Mouse (Mus musculus): ENCODE measurements at regions not wholly inside any gene's neighbourhood (a gene's known extent, or its start where the extent isn't known, plus 50 kb on each side); places are given as distances from the start of the nearest gene placed in this dataset.
A peak's percentile ranks its signal among the peaks of the same experiment; 100 is the strongest.

- Histone ChIP-seq H3K27me3 (replicated peaks; ENCODE audit: low read depth, poor library complexity, severe bottlenecking) (no peaks in the 10 kb centered on the region), H3K27ac (replicated peaks) (no peak overlapping the region; the same call in 1 of the 2 replicates), H3K4me1 (peaks cover 24% of the 10 kb centered on the region), H3K36me3 (replicated peaks) (no peaks in the 10 kb centered on the region), H3K9me3 (0 out of 2 replicates have a peak, but pooled peaks cover 2% of the 10 kb centered on the region), H3K4me3 (no peak overlapping the region)
- peak; percentile 34 for DNase-seq (ENCODE audit: low spot score)
- WGBS: 8% methylated on average over 2 of the region's 2 CpGs
Observed at GRCm38 (mm10) chr10:8095924-8096323, 139.9 kb upstream of the Tab2 start.

GRCm38 (mm10) chr10:8095206-8095605, 139.2 kb upstream of the Tab2 start:
- Histone ChIP-seq H3K9me3 (0 out of 2 replicates have a peak, but pooled peaks cover 2% of the 10 kb centered on the region), H3K27ac (replicated peaks) (no peak overlapping the region), H3K27me3 (replicated peaks; ENCODE audit: low read depth, poor library complexity, severe bottlenecking) (no peaks in the 10 kb centered on the region), H3K4me3 (no peak overlapping the region), H3K4me1 (peaks cover 24% of the 10 kb centered on the region), H3K36me3 (replicated peaks) (no peaks in the 10 kb centered on the region)
- 71% methylated on average over 3 of the region's 3 CpGs for WGBS
- DNase-seq (ENCODE audit: low spot score): no peak

GRCm38 (mm10) chr10:8091871-8092552, 136.0 kb upstream of the Tab2 start:
- H3K4me3 ChIP-seq: no peak overlapping the region
- no peak for DNase-seq (ENCODE audit: low spot score)
- WGBS: 62% methylated on average over 8 of the region's 8 CpGs
- no peaks in the 10 kb centered on the region for H3K27me3 ChIP-seq (replicated peaks; ENCODE audit: low read depth, poor library complexity, severe bottlenecking)
- H3K27ac ChIP-seq (replicated peaks): no peak overlapping the region
- H3K4me1 ChIP-seq: peaks cover 33% of the 10 kb centered on the region
- no peaks in the 10 kb centered on the region for H3K36me3 ChIP-seq (replicated peaks)
- H3K9me3 ChIP-seq: no peaks in the 10 kb centered on the region

DNA sequence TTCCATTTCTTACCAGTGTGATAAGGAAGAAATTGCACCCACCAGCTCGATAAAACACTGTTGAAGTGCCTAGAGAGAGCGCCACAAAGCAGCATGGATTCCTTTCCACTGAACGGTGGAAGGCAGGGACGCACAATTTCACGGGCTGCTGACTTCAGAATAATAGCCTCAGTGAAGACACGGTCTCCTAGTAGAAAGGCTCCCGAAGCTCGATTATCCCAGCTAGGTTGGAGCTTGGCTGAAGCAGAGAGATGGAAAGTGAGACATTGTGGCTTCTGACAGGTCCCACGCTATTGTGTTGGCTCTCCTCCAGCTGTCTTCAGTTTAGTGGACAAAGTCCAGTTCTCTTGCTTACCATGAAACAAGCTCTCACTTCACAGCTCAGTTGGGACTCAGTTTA, 133.3 kb upstream of the Tab2 start:
- no peaks in the 10 kb centered on the region for H3K27me3 ChIP-seq (replicated peaks; ENCODE audit: low read depth, poor library complexity, severe bottlenecking)
- H3K36me3 ChIP-seq (replicated peaks): no peaks in the 10 kb centered on the region
- H3K4me1 ChIP-seq: peaks cover 24% of the 10 kb centered on the region
- no peak overlapping the region for H3K4me3 ChIP-seq
- WGBS: 19% methylated on average over 9 of the region's 9 CpGs
- peak; percentile 22 for DNase-seq (ENCODE audit: low spot score)
- no peaks in the 10 kb centered on the region for H3K9me3 ChIP-seq
- no peak overlapping the region for H3K27ac ChIP-seq (replicated peaks)

- Histone ChIP-seq H3K4me1 (peaks cover 24% of the 10 kb centered on the region), H3K27ac (replicated peaks) (no peak overlapping the region), H3K4me3 (no peak overlapping the region), H3K36me3 (replicated peaks) (no peaks in the 10 kb centered on the region), H3K27me3 (replicated peaks; ENCODE audit: low read depth, poor library complexity, severe bottlenecking) (no peaks in the 10 kb centered on the region), H3K9me3 (no peaks in the 10 kb centered on the region)
- no peak for DNase-seq (ENCODE audit: low spot score)
- 66% methylated on average over 3 of the region's 3 CpGs for WGBS
Observed at GRCm38 (mm10) chr10:8088737-8089136, 132.7 kb upstream of the Tab2 start.

GRCm38 (mm10) chr10:8088321-8088720, 132.3 kb upstream of the Tab2 start:
- H3K27ac ChIP-seq (replicated peaks): no peak overlapping the region
- H3K4me3 ChIP-seq: no peak overlapping the region
- H3K4me1 ChIP-seq: peaks cover 24% of the 10 kb centered on the region
- DNase-seq (ENCODE audit: low spot score): no peak
- WGBS: 89% methylated on average over 3 of the region's 3 CpGs
- no peaks in the 10 kb centered on the region for H3K27me3 ChIP-seq (replicated peaks; ENCODE audit: low read depth, poor library complexity, severe bottlenecking)
- H3K36me3 ChIP-seq (replicated peaks): no peaks in the 10 kb centered on the region
- no peaks in the 10 kb centered on the region for H3K9me3 ChIP-seq

GRCm38 (mm10) chr10:8087106-8087505, 131.1 kb upstream of the Tab2 start:
- Histone ChIP-seq H3K9me3 (no peaks in the 10 kb centered on the region), H3K4me1 (peaks cover 22% of the 10 kb centered on the region), H3K27me3 (replicated peaks; ENCODE audit: low read depth, poor library complexity, severe bottlenecking) (no peaks in the 10 kb centered on the region), H3K27ac (replicated peaks) (no peak overlapping the region), H3K4me3 (no peak overlapping the region), H3K36me3 (replicated peaks) (no peaks in the 10 kb centered on the region)
- 23% methylated on average over 2 of the region's 2 CpGs for WGBS
- DNase-seq (ENCODE audit: low spot score): no peak

DNA sequence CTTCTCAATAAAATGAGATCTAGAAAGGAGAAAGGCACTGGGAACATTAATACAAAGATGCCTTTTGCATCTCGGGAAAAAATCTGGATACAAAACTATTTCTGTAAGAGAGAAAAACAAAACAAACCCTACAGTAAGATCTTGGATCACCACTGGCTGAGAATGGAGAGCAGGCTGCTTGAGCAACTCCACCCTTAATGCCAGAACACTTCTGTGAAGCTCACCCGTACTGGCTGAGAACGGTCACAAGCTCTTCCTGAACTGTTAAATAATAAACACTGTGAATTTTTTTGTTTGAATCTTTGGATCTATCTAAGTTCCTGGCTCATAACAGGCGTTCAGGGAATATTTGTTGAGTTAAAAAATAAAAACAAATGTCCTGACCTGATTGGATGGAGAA, 130.4 kb upstream of the Tab2 start:
- no peak overlapping the region for H3K4me3 ChIP-seq
- H3K36me3 ChIP-seq (replicated peaks): no peaks in the 10 kb centered on the region
- 76% methylated on average over 4 of the region's 4 CpGs for WGBS
- no peak overlapping the region for H3K27ac ChIP-seq (replicated peaks)
- peaks cover 15% of the 10 kb centered on the region for H3K4me1 ChIP-seq
- DNase-seq (ENCODE audit: low spot score): no peak
- H3K27me3 ChIP-seq (replicated peaks; ENCODE audit: low read depth, poor library complexity, severe bottlenecking): no peaks in the 10 kb centered on the region
- H3K9me3 ChIP-seq: no peaks in the 10 kb centered on the region

GRCm38 (mm10) chr10:8077904-8078811, 122.1 kb upstream of the Tab2 start:
- no peaks in the 10 kb centered on the region for H3K27me3 ChIP-seq (replicated peaks; ENCODE audit: low read depth, poor library complexity, severe bottlenecking)
- H3K27ac ChIP-seq (replicated peaks): no peak overlapping the region
- H3K36me3 ChIP-seq (replicated peaks): no peaks in the 10 kb centered on the region
- WGBS: 78% methylated on average over 8 of the region's 8 CpGs
- no peak overlapping the region for H3K4me3 ChIP-seq
- DNase-seq (ENCODE audit: low spot score): no peak
- no peaks in the 10 kb centered on the region for H3K4me1 ChIP-seq
- no peaks in the 10 kb centered on the region for H3K9me3 ChIP-seq

- Histone ChIP-seq H3K4me1 (peaks cover 17% of the 10 kb centered on the region), H3K27ac (replicated peaks) (no peak overlapping the region), H3K4me3 (no peak overlapping the region), H3K36me3 (replicated peaks) (no peaks in the 10 kb centered on the region), H3K27me3 (replicated peaks; ENCODE audit: low read depth, poor library complexity, severe bottlenecking) (no peaks in the 10 kb centered on the region), H3K9me3 (no peaks in the 10 kb centered on the region)
- 78% methylated on average over 1 of the region's 1 CpGs for WGBS
- no peak for DNase-seq (ENCODE audit: low spot score)
Observed at GRCm38 (mm10) chr10:8072463-8072862, 116.4 kb upstream of the Tab2 start.

- H3K27ac ChIP-seq (replicated peaks): no peak overlapping the region
- H3K27me3 ChIP-seq (replicated peaks; ENCODE audit: low read depth, poor library complexity, severe bottlenecking): no peaks in the 10 kb centered on the region
- no peaks in the 10 kb centered on the region for H3K9me3 ChIP-seq
- no peaks in the 10 kb centered on the region for H3K36me3 ChIP-seq (replicated peaks)
- WGBS: 74% methylated on average over 3 of the region's 3 CpGs
- no peak overlapping the region for H3K4me3 ChIP-seq
- DNase-seq (ENCODE audit: low spot score): no peak
- peaks cover 17% of the 10 kb centered on the region for H3K4me1 ChIP-seq
Observed at GRCm38 (mm10) chr10:8071858-8072257, 115.8 kb upstream of the Tab2 start.

- H3K27ac ChIP-seq (replicated peaks): no peak overlapping the region
- H3K36me3 ChIP-seq (replicated peaks): no peaks in the 10 kb centered on the region
- no peaks in the 10 kb centered on the region for H3K27me3 ChIP-seq (replicated peaks; ENCODE audit: low read depth, poor library complexity, severe bottlenecking)
- H3K9me3 ChIP-seq: no peaks in the 10 kb centered on the region
- peaks cover 17% of the 10 kb centered on the region for H3K4me1 ChIP-seq
- 40% methylated on average over 2 of the region's 2 CpGs for WGBS
- H3K4me3 ChIP-seq: no peak overlapping the region
- no peak for DNase-seq (ENCODE audit: low spot score)
Observed at GRCm38 (mm10) chr10:8070472-8070871, 114.4 kb upstream of the Tab2 start.

DNA sequence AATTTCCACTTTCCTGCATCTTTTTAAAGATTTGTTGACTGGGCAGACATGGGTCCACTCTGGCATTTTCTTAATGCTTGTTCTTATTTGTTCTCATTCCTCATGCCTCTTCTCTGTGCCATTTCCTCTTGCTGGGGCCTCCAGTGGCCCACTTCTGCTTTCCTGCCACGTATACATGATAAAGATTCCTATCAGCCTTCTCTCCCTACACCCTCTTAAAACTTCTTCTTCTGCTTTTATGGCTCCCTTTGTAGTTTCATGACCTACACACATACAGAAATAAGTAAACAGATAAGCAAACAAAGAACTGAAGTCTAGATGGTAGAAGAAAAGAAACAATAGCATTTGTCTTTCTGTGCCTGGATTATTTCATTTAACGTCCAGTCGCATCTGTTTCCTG, 110.9 kb upstream of the Tab2 start:
- 86% methylated on average over 3 of the region's 3 CpGs for WGBS
- Histone ChIP-seq H3K4me3 (no peak overlapping the region), H3K9me3 (no peaks in the 10 kb centered on the region), H3K27me3 (replicated peaks; ENCODE audit: low read depth, poor library complexity, severe bottlenecking) (no peaks in the 10 kb centered on the region), H3K36me3 (replicated peaks) (no peaks in the 10 kb centered on the region), H3K27ac (replicated peaks) (no peak overlapping the region), H3K4me1 (peaks cover 17% of the 10 kb centered on the region)
- no peak for DNase-seq (ENCODE audit: low spot score)

All from embryonic facial prominence, embryonic 10.5 days (tissue).